Mouse (Mus musculus) intestine, embryonic 14.5 days (tissue): Measurements from ENCODE around the gene Cdk6. TPM values are rescaled to one million over a fixed set of nuclear protein-coding genes. Genes with fewer than 3 reads are reported as not detected.

ENCODE experiments used
- ATAC-seq: fragments of 200-750 bp; cut with Nextera tagmentation; replicated peaks from 2 replicates; pipeline ENCODE4 v1.8.0; 2017; ENCODE audit warnings: low read depth, moderate number of reproducible peaks, moderate TSS enrichment, moderate library complexity; ENCODE audit not compliant: low FRiP score, low TSS enrichment
- DNase-seq: peaks from one replicate; pipeline ENCODE4 v3.0.0-alpha.2; 2018; ENCODE audit warnings: low spot score
- H3K27ac ChIP-seq: fragments of 300-500 bp; sonication (generic); 2 replicates; pipeline ENCODE4 v1.5.1; 2014; ENCODE audit warnings: low read depth, mild to moderate bottlenecking, control low read depth
- H3K27me3 ChIP-seq: fragments of 300-500 bp; sonication (generic); replicated peaks from 2 replicates; pipeline ENCODE4 v1.6.1; 2014; ENCODE audit warnings: low read length, control low read depth; ENCODE audit not compliant: control insufficient read depth, insufficient read depth
- H3K36me3 ChIP-seq: fragments of 300-500 bp; sonication (generic); 2 replicates; pipeline ENCODE4 v1.6.1; 2014; ENCODE audit warnings: low read length, control low read depth; ENCODE audit not compliant: control insufficient read depth, insufficient read depth
- H3K4me1 ChIP-seq: fragments of 300-500 bp; sonication (generic); replicated peaks from 2 replicates; pipeline ENCODE4 v1.6.1; 2014; ENCODE audit warnings: low read length, control low read depth, mixed read lengths; ENCODE audit not compliant: control insufficient read depth, insufficient read depth
- H3K4me2 ChIP-seq: fragments of 300-500 bp; sonication (generic); 2 replicates; pipeline ENCODE4 v1.6.1; 2014; ENCODE audit warnings: low read length
- H3K4me3 ChIP-seq: fragments of 300-500 bp; sonication (generic); 2 replicates; pipeline ENCODE4 v1.5.1; 2014; ENCODE audit warnings: low read depth, low read length, control low read depth, mixed read lengths
- H3K9ac ChIP-seq: fragments of 300-500 bp; sonication (generic); 2 replicates; pipeline ENCODE4 v1.6.1; 2014; ENCODE audit warnings: mild to moderate bottlenecking, low read length
- H3K9me3 ChIP-seq: fragments of 300-500 bp; sonication (generic); 2 replicates; pipeline ENCODE4 v1.6.1; 2016; ENCODE audit warnings: low read length, control low read depth; ENCODE audit not compliant: control insufficient read depth
- WGBS: fragments of 180-500 bp; shearing (Covaris S2); extraction: QIAGEN DNeasy Blood & Tissue Kit; methylation state at CpG from one replicate; pipeline ENCODE4 v1.1.7; 2014; 5-methylcytosine and 5-hydroxymethylcytosine counted together
- polyA plus RNA-seq: library from polyadenylated mRNA; unstranded; fragments of >200 nt; fragmentation: Nextera tagmentation; extraction: Ambion mirVana; gene quantifications from 2 replicates; pipeline ENCODE4 v1.2.1, GENCODE M21; 2014

Cdk6 gene
- polyA plus RNA-seq, 1 experiment from 2014 or later: 41.3 TPM

- Histone ChIP-seq H3K4me3 (no peak overlapping the region), H3K4me1 (0 out of 2 replicates have a peak, but pooled peaks cover 3% of the 10 kb centered on the region), H3K9ac (no peak overlapping the region), H3K27ac (no peak overlapping the region), H3K36me3 (no peaks in the 10 kb centered on the region), H3K4me2 (no peak overlapping the region), H3K9me3 (no peaks in the 10 kb centered on the region), H3K27me3 (no peaks in the 10 kb centered on the region)
- 54% methylated on average over 7 of the region's 7 CpGs for WGBS
- DNase-seq: no peak
- no peak for ATAC-seq
Observed at GRCm38 (mm10) chr5:3508480-3509381, 167.4 kb downstream of the Cdk6 start.

GRCm38 (mm10) chr5:3509503-3509902 is 168.2 kb downstream of the Cdk6 start:
- WGBS: 83% methylated on average over 3 of the region's 3 CpGs
- Histone ChIP-seq H3K4me3 (no peak overlapping the region), H3K4me2 (no peak overlapping the region), H3K9me3 (no peaks in the 10 kb centered on the region), H3K36me3 (no peaks in the 10 kb centered on the region), H3K9ac (no peak overlapping the region), H3K4me1 (0 out of 2 replicates have a peak, but pooled peaks cover 3% of the 10 kb centered on the region), H3K27ac (no peak overlapping the region), H3K27me3 (no peaks in the 10 kb centered on the region)
- no peak for ATAC-seq
- no peak for DNase-seq

DNA sequence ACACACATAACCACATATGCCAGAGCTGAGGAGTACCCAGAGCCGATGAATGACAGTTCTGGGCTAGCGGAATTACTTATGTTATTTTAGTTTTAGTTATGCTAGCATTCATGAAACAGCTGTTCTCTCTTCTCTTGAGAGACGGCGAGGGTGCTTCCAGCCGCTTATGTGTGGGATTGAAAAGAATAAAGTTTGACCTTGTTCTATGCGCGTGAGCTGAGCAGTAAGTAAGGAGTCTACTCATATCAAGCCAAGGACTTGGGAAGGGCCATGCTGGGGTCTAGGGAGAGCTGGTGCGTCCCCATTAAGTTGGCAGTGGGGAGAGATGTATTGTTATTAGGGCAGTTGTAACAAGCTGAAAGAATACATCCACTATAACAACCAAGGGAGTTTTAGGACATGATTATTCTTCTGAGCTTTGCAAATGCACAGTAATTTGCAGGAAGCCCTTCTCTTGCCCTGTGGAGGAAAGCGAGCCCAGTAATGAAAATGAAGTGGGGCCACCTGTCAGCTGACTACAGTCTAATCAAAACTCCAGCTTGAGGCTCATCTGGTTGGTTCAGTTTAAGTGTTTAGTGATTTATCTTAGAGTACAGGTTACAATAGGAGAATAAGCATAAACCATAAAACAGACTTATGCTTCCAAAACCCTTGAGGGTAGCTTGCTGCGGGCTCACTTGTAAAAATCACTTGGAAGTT is 170.0 kb downstream of the Cdk6 start:
- Histone ChIP-seq H3K27ac (no peak overlapping the region), H3K4me3 (no peak overlapping the region), H3K9me3 (no peaks in the 10 kb centered on the region), H3K27me3 (no peaks in the 10 kb centered on the region), H3K4me2 (no peak overlapping the region), H3K4me1 (0 out of 2 replicates have a peak, but pooled peaks cover 6% of the 10 kb centered on the region), H3K9ac (no peak overlapping the region), H3K36me3 (no peaks in the 10 kb centered on the region)
- DNase-seq (no peak), ATAC-seq (no peak)
- WGBS: 66% methylated on average over 10 of the region's 10 CpGs

- Histone ChIP-seq H3K9ac (no peak overlapping the region), H3K4me1 (peaks cover 6% of the 10 kb centered on the region; the same call in 1 of the 2 replicates), H3K27ac (no peak overlapping the region), H3K4me2 (no peak overlapping the region), H3K36me3 (no peaks in the 10 kb centered on the region), H3K27me3 (no peaks in the 10 kb centered on the region), H3K4me3 (no peak overlapping the region), H3K9me3 (no peaks in the 10 kb centered on the region)
- WGBS: 45% methylated on average over 4 of the region's 4 CpGs
- DNase-seq (no peak), ATAC-seq (no peak)
Observed at GRCm38 (mm10) chr5:3512584-3512983, 171.3 kb downstream of the Cdk6 start.

DNA sequence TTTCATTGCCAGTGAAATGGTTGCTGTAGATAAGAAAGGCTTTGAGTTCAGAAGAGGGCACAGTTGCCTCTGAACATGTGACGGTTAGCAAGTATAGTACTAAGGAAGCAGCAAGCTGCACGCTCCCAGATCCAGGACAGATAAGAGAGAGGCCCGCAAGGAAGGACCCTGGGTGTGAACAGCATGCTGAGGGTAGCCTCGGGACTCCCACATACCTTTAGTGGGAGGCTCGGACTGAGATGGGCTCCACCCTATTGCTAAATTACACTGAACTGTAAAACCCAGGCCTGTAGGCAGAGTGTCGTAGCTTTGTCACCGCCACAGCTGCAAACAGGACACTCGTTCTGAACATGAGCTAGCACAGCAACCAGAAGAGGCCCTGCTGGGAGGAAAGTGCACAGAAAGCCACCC is 173.6 kb downstream of the Cdk6 start:
- no peaks in the 10 kb centered on the region for H3K27me3 ChIP-seq
- no peak overlapping the region for H3K27ac ChIP-seq
- H3K4me3 ChIP-seq: no peak overlapping the region
- ATAC-seq (peak; percentile 70), DNase-seq (no peak)
- H3K36me3 ChIP-seq: peaks cover 13% of the 10 kb centered on the region; the same call in 1 of the 2 replicates
- 49% methylated on average over 8 of the region's 8 CpGs for WGBS
- H3K9ac ChIP-seq: no peak overlapping the region
- no peak overlapping the region for H3K4me2 ChIP-seq
- no peaks in the 10 kb centered on the region for H3K9me3 ChIP-seq
- peaks cover 3% of the 10 kb centered on the region; the same call in 1 of the 2 replicates for H3K4me1 ChIP-seq

DNA sequence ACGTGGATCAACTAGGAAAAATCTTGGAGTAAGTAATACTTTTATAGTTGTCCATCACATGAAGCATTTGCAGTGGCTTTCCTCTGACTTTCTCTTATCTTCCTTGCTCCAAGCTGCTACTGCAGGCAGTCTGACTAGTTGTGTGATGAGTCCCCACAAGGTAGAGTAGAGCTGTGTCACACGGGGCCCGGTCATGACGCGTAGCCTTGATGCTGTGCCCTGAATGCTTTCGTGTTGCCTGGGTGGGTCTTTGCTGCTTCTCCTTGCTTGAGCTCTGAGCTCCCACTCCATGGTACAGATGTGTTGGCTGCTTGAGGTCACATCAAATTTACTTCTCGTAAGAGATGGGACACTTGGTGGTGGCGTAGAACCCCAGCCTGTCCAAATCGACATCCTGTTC is 174.2 kb downstream of the Cdk6 start:
- Histone ChIP-seq H3K9ac (no peak overlapping the region), H3K4me2 (no peak overlapping the region), H3K9me3 (no peaks in the 10 kb centered on the region), H3K27ac (no peak overlapping the region), H3K4me1 (peaks cover 3% of the 10 kb centered on the region; the same call in 1 of the 2 replicates), H3K4me3 (no peak overlapping the region), H3K27me3 (no peaks in the 10 kb centered on the region), H3K36me3 (peaks cover 17% of the 10 kb centered on the region)
- no peak for ATAC-seq
- DNase-seq: no peak
- WGBS: 94% methylated on average over 9 of the region's 9 CpGs

- Histone ChIP-seq H3K4me1 (peaks cover 3% of the 10 kb centered on the region; the same call in 1 of the 2 replicates), H3K36me3 (peaks cover 28% of the 10 kb centered on the region), H3K4me3 (no peak overlapping the region), H3K27ac (no peak overlapping the region), H3K9me3 (no peaks in the 10 kb centered on the region), H3K9ac (no peak overlapping the region), H3K4me2 (no peak overlapping the region), H3K27me3 (no peaks in the 10 kb centered on the region)
- 51% methylated on average over 9 of the region's 9 CpGs for WGBS
- peak; percentile 32; the same call in 1 of the 2 replicates for ATAC-seq
- DNase-seq: no peak
Observed at GRCm38 (mm10) chr5:3516481-3517075, 175.3 kb downstream of the Cdk6 start.

DNA sequence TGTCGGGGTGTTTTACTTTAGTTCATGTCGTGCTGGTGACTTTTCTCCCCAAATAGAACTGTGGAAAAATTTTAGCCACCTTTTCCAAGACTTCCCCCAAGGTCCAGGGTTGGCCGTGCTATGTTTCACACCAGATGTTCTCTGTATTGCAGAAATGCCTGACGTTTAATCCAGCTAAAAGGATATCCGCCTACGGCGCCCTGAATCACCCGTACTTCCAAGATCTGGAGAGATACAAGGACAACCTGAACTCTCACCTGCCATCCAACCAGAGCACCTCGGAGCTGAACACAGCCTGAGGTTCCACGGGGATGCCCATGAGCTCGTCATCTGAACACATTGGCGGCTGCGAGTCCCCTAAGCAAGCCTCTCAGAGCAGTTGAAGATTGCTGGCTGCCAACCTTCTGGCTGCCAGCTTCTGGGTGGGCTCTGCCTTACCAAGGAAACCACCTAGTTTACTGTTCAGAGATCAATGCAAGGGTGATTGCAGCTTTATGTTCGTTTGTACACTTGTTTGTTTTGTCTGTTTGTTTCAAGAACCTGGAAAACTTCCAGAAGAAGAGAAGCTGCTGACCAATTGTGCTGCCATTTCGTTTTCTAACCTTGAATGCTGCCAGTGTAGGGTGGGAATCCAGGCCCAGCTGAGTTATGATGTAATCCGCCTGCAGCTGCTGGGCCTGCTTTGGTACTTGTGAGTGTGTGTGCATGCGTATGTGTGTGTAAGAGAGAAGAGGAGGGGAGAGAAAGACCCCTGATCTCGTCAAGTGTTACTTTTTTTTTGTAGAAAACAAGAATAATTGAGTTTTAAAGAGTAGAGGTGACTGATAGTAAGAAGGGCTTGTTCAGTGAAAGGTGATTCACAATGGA is 179.4 kb downstream of the Cdk6 start:
- Histone ChIP-seq H3K4me3 (no peak overlapping the region), H3K4me1 (no peaks in the 10 kb centered on the region; the same call in 1 of the 2 replicates), H3K36me3 (peaks cover 36% of the 10 kb centered on the region), H3K4me2 (no peak overlapping the region), H3K27ac (no peak overlapping the region), H3K27me3 (no peaks in the 10 kb centered on the region), H3K9me3 (no peaks in the 10 kb centered on the region), H3K9ac (no peak overlapping the region)
- ATAC-seq (no peak), DNase-seq (no peak)
- WGBS: 88% methylated on average over 18 of the region's 18 CpGs
